Mouse (Mus musculus) brain, adult 2 months (tissue): ENCODE results near the gene Hic1.

Experiments
- DNase-seq: peaks from one replicate; pipeline ENCODE4 v3.0.0; 2011; ENCODE audit warnings: low read depth, low spot score

Gene Hic1

GRCm38 (mm10) chr11:75169405-75170080, at the start of gene Hic1:
Gene Hic1 (minus strand): TSS chr11:75169519.
- peak; percentile 32 for DNase-seq

- DNase-seq, result no peak
Measured at GRCm38 (mm10) chr11:75214081-75214950, 45.0 kb upstream of the Hic1 start.

GRCm38 (mm10) chr11:75213372-75214080, 44.2 kb upstream of the Hic1 start:
- DNase-seq, result peak; percentile 54

GRCm38 (mm10) chr11:75212876-75213275, 43.6 kb upstream of the Hic1 start:
- peak; percentile 74 for DNase-seq

GRCm38 (mm10) chr11:75212031-75212667, 42.8 kb upstream of the Hic1 start:
- DNase-seq, result peak; percentile 91

GRCm38 (mm10) chr11:75210755-75211154, 41.4 kb upstream of the Hic1 start:
- DNase-seq, result no peak

GRCm38 (mm10) chr11:75210093-75210492, 40.8 kb upstream of the Hic1 start:
- DNase-seq, result no peak

GRCm38 (mm10) chr11:75209363-75209762, 40.0 kb upstream of the Hic1 start:
- DNase-seq, result peak; percentile 52

- DNase-seq, result no peak
Measured at GRCm38 (mm10) chr11:75206347-75206746, 37.0 kb upstream of the Hic1 start.

- DNase-seq, result peak; percentile 37
Measured at GRCm38 (mm10) chr11:75204472-75204871, 35.2 kb upstream of the Hic1 start.

- peak; percentile 49 for DNase-seq
Measured at GRCm38 (mm10) chr11:75203926-75204325, 34.6 kb upstream of the Hic1 start.

- DNase-seq, result no peak
Measured at GRCm38 (mm10) chr11:75201721-75202120, 32.4 kb upstream of the Hic1 start.

GRCm38 (mm10) chr11:75200935-75201334, 31.6 kb upstream of the Hic1 start:
- DNase-seq, result peak; percentile 84

GRCm38 (mm10) chr11:75199951-75200350, 30.6 kb upstream of the Hic1 start:
- DNase-seq, result no peak

GRCm38 (mm10) chr11:75198792-75199191, 29.5 kb upstream of the Hic1 start:
- DNase-seq, result peak; percentile 88

GRCm38 (mm10) chr11:75197956-75198355, 28.6 kb upstream of the Hic1 start:
- no peak for DNase-seq

- no peak for DNase-seq
Measured at GRCm38 (mm10) chr11:75196131-75196530, 26.8 kb upstream of the Hic1 start.

GRCm38 (mm10) chr11:75194850-75195461, 25.6 kb upstream of the Hic1 start:
- DNase-seq, result peak; percentile 90

- DNase-seq, result peak; percentile 42
Measured at GRCm38 (mm10) chr11:75194121-75194849, 25.0 kb upstream of the Hic1 start.

GRCm38 (mm10) chr11:75193256-75194071, 24.1 kb upstream of the Hic1 start, which contains the start of gene Rtn4rl1:
Gene Rtn4rl1 (plus strand): TSS chr11:75193783.
- DNase-seq, result peak; percentile 94
